Mouse (Mus musculus): ENCODE measurements around the gene Rab39. TPM values are rescaled to one million over a fixed set of nuclear protein-coding genes. Genes with fewer than 3 reads are reported as not detected.

Gene Rab39
- total RNA-seq, 4 experiments from 2014 or later, result 1.1 to 2.0 (median 1.3) TPM

Other genes starting within 250 kb of the Rab39 start
- gene Atm, start 169.5 kb downstream of the Rab39 start, total RNA-seq (2022), result 10 to 100 TPM; 15.5 to 21.8 (median 16.9) TPM
- 10 to 100 TPM; 18.8 to 21.7 (median 20.5) TPM for gene Npat, start 169.2 kb downstream of the Rab39 start, total RNA-seq (2022)
- 10 to 100 TPM; 55.4 to 60.7 (median 56.5) TPM for gene Acat1, start 95.8 kb downstream of the Rab39 start, total RNA-seq (2022)
- gene Cul5, start 36.2 kb downstream of the Rab39 start, total RNA-seq (2022), result 10 to 100 TPM; 46.2 to 53.1 (median 52.5) TPM
- gene Slc35f2, start 65.3 kb upstream of the Rab39 start, total RNA-seq (2022), result 1 to 10 TPM; 3.0 to 4.1 (median 3.2) TPM
- gene Sln, start 143.9 kb upstream of the Rab39 start, total RNA-seq (2022), result under 1 TPM in 3 of 4 experiments, not detected in 1; 0.30 to 0.55 (median 0.37) TPM